Mouse (Mus musculus) heart, embryonic 16.5 days (tissue): ENCODE data around the gene Prrg2. TPM values are rescaled to one million over a fixed set of nuclear protein-coding genes. Genes with fewer than 3 reads are reported as not detected.
A peak's percentile ranks its signal among the peaks of the same experiment; 100 is the strongest.
"Not testable (repeated sequence)": the region's sequence is repeated elsewhere in the genome, so short reads cannot be mapped to it uniquely, and the experiment has no call there.

Experiments
- ATAC-seq: fragments of 200-750 bp; cut with Nextera tagmentation; replicated peaks from 2 replicates; pipeline ENCODE4 v1.8.0; 2017; ENCODE audit warnings: moderate number of reproducible peaks; ENCODE audit not compliant: insufficient read depth, low FRiP score; ENCODE audit errors: extremely low read depth
- H3K27ac ChIP-seq: fragments of 300-500 bp; sonication (generic); 2 replicates; pipeline ENCODE4 v1.5.1; 2014; ENCODE audit warnings: mild to moderate bottlenecking, low read length, control low read depth, moderate library complexity
- H3K27me3 ChIP-seq: fragments of 300-500 bp; sonication (generic); 2 replicates; pipeline ENCODE4 v1.6.1; 2014; ENCODE audit warnings: low read length, mixed read lengths; ENCODE audit not compliant: control insufficient read depth, insufficient read depth
- H3K36me3 ChIP-seq: fragments of 300-500 bp; sonication (generic); 2 replicates; pipeline ENCODE4 v1.6.1; 2014; ENCODE audit not compliant: control insufficient read depth, insufficient read depth
- H3K4me1 ChIP-seq: fragments of 300-500 bp; sonication (generic); 2 replicates; pipeline ENCODE4 v1.6.1; 2014; ENCODE audit warnings: low read length, mixed read lengths; ENCODE audit not compliant: control insufficient read depth, insufficient read depth
- H3K4me2 ChIP-seq: fragments of 300-500 bp; sonication (generic); 2 replicates; pipeline ENCODE4 v1.6.1; 2014; ENCODE audit warnings: low read depth, mild to moderate bottlenecking, control low read depth, low read length
- H3K4me3 ChIP-seq: fragments of 300-500 bp; sonication (generic); 2 replicates; pipeline ENCODE4 v1.5.1; 2014; ENCODE audit warnings: mild to moderate bottlenecking, control low read depth, low read length
- H3K9ac ChIP-seq: fragments of 300-500 bp; sonication (generic); 2 replicates; pipeline ENCODE4 v1.6.1; 2014; ENCODE audit warnings: low read length, control low read depth
- H3K9me3 ChIP-seq: fragments of 300-500 bp; sonication (generic); replicated peaks from 2 replicates; pipeline ENCODE4 v1.6.1; 2016; ENCODE audit warnings: low read length; ENCODE audit not compliant: control insufficient read depth
- WGBS: fragments of 180-500 bp; shearing (Covaris S2); extraction: QIAGEN DNeasy Blood & Tissue Kit; methylation state at CpG from one replicate; pipeline ENCODE4 v1.1.7; 2014; 5-methylcytosine and 5-hydroxymethylcytosine counted together
- polyA plus RNA-seq: library from polyadenylated mRNA; unstranded; fragments of >200 nt; fragmentation: Nextera tagmentation; extraction: Ambion mirVana; gene quantifications from 2 replicates; pipeline ENCODE4 v1.2.1, GENCODE M21; 2015

Gene Prrg2
- 12.9 and 16.6 TPM in 2 replicates for polyA plus RNA-seq

DNA sequence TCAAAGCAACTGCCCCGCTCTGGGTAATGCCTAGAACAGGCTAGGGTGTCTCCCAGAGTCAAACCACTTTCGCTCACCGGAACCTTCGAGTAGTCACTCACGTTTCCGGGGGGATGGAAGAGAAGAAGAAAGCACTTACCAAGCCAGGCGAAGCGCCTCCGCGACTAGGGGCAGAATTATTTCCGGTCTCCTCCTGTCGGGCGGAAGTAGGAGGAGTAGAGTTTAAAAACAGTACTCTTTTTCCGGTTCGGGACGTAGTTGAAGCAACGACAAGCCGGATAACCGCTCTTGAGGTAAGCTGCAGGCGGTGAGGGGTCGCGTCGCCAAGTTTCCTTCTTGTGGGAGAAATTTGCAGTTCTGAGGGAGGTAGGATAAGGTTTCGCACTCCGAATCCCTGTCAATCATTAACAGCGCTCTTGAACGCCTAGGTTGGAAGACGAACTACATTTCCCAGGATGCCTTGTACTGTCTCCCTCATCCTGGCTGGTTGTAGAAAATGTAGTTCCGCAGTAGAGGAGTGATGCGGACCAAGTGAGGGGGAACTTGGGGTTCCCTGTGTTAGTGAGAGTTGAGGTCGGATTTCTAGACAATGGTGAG, at the start of gene Prrg2, which contains the start of gene Nosip:
Prrg2 (minus strand) TSS at position 439 of the 597 bp plus-strand sequence.
Nosip (plus strand) TSS at position 191 of the 597 bp plus-strand sequence.
- Histone ChIP-seq H3K4me3 (peak within 1 kb of the TSS; percentile 65), H3K27me3 (no peaks in the 10 kb centered on the region), H3K4me1 (peaks cover 15% of the 10 kb centered on the region), H3K9ac (peak within 1 kb of the TSS; percentile 73), H3K4me2 (peak within 1 kb of the TSS; percentile 68), H3K9me3 (no peaks in the 10 kb centered on the region), H3K36me3 (no peaks in the 10 kb centered on the region), H3K27ac (peak within 1 kb of the TSS; percentile 87)
- WGBS: under 1% methylated on average over 31 of the region's 31 CpGs
- ATAC-seq: peak; percentile 90

DNA sequence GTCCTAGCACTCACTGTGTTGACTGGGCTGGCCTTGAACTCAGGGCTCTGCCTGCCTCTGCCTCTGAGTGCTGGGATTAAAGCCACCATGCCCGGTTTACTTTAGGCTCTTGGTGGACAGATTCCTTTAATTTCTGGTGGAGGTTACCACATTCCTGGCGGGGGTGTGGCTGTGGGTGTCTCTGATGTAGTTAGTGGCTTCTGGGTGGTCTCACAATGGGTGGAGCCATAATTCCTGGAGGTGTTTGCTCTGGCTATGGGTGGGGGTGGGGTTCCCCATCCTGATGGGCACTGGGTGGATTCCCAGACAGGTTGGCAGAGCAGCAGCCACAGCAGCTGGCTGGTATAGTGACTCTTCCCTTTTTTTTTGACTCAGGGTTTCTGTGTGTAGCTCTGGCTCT, 49.5 kb upstream of the Prrg2 start:
- 56% methylated on average over 2 of the region's 2 CpGs for WGBS
- H3K9me3 ChIP-seq: no peaks in the 10 kb centered on the region
- no peak for ATAC-seq
- H3K36me3 ChIP-seq: no peaks in the 10 kb centered on the region
- H3K4me3 ChIP-seq: no peak overlapping the region
- no peaks in the 10 kb centered on the region; the same call in 1 of the 2 replicates for H3K4me1 ChIP-seq
- H3K9ac ChIP-seq: no peak overlapping the region
- H3K27ac ChIP-seq: no peak overlapping the region
- no peaks in the 10 kb centered on the region for H3K27me3 ChIP-seq
- H3K4me2 ChIP-seq: no peak overlapping the region

DNA sequence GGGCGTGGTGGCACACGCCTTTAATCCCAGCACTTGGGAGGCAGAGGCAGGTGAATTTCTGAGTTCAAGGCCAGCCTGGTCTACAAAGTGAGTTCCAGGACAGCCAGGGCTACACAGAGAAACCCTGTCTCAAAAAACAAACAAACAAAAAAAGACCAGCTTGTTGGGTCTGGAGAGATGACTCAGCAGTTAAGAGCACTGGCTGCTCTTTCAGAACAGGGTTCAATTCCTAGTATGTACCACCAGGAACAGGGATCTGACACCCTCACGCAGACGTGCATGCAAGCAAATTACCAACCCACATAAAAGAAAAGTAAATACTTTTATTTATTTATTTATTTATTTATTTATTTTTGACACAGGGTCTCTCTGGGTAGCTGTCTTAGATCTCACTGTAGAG, 47.6 kb upstream of the Prrg2 start:
- H3K27me3 ChIP-seq, H3K4me2 ChIP-seq, H3K36me3 ChIP-seq, ATAC-seq, H3K4me1 ChIP-seq, H3K9ac ChIP-seq, H3K27ac ChIP-seq, H3K9me3 ChIP-seq, H3K4me3 ChIP-seq: not testable (repeated sequence)
- WGBS: 79% methylated on average over 4 of the region's 4 CpGs

DNA sequence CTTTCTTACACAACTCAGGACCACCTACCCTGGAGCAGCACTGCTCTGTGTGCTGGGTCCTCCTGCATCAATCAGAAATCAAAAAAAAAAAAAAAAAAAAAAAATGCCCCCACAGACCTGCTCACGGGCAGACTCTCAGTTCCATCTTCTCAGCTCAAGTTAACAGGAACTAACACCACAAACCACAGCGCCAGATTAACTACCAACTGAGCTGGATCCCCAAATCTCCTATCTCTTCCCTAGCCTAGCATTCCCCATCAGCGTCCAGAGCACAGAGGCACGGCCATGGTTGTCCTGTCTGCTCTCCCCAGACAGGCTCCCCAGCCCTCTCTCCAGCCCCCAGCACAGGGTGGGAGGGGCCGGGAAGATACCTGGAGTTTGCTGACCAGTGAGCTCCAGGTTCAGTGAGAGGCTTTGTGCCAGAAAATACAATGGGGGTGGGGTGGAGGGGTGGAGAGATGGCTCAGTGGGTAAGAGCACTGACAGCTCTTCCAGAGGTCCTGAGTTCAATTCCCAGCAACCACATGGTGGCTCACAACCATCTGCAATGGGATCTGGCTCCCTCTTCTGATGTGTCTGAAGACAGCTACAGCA, 44.7 kb upstream of the Prrg2 start:
- no peaks in the 10 kb centered on the region for H3K36me3 ChIP-seq
- peaks cover 16% of the 10 kb centered on the region for H3K4me1 ChIP-seq
- no peak overlapping the region for H3K4me3 ChIP-seq
- H3K9ac ChIP-seq: no peak overlapping the region
- no peak for ATAC-seq
- no peaks in the 10 kb centered on the region for H3K9me3 ChIP-seq
- H3K4me2 ChIP-seq: no peak overlapping the region
- no peak overlapping the region for H3K27ac ChIP-seq
- 53% methylated on average over 5 of the region's 5 CpGs for WGBS
- H3K27me3 ChIP-seq: no peaks in the 10 kb centered on the region

DNA sequence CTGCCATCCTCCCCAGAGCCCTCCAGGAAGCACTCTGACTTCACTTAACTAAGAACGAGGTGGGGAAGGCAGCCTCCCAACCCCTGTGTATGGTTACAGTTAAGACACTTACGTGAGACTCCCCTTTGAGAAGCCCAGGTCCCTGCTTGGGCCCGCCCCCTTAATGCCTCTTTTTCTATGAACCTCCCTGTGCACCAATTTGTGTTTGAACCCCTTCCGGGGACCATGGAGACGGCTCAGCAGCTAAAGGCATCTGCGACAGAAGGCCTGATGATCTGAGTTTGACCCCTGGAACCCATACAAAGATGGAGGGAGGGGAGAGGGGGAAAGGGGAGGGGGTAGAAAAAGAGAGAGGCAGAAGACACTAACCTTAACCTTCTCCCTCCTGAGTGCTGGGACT, 44.0 kb upstream of the Prrg2 start:
- no peaks in the 10 kb centered on the region for H3K27me3 ChIP-seq
- 64% methylated on average over 6 of the region's 6 CpGs for WGBS
- no peak overlapping the region for H3K4me3 ChIP-seq
- H3K36me3 ChIP-seq: no peaks in the 10 kb centered on the region
- no peak overlapping the region for H3K9ac ChIP-seq
- no peaks in the 10 kb centered on the region for H3K9me3 ChIP-seq
- ATAC-seq: no peak
- H3K4me2 ChIP-seq: no peak overlapping the region
- H3K4me1 ChIP-seq: peaks cover 16% of the 10 kb centered on the region
- no peak overlapping the region for H3K27ac ChIP-seq

DNA sequence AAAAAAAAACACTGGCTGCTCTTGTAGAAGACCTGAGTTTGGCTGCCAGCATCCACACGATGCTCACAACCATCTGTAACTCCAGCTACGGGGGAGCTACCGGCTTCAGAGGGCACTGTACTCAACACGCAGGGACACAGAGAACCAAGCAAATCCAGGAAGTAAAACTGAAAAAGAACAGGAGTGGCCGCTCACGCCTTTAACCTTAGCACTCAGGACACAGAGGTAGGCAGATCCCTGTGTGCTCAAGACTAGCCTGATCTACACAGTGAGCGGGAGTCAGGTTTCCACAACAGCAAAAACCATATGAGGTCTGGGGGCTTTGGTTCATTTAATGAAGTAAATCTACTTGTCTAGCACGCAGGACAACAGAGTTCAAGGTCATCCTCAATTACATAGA, 43.0 kb upstream of the Prrg2 start:
- H3K27me3 ChIP-seq: no peaks in the 10 kb centered on the region
- no peaks in the 10 kb centered on the region for H3K9me3 ChIP-seq
- H3K4me2 ChIP-seq: no peak overlapping the region
- no peak overlapping the region for H3K4me3 ChIP-seq
- no peaks in the 10 kb centered on the region for H3K36me3 ChIP-seq
- WGBS: 77% methylated on average over 8 of the region's 8 CpGs
- H3K4me1 ChIP-seq: peaks cover 16% of the 10 kb centered on the region
- no peak overlapping the region for H3K27ac ChIP-seq
- H3K9ac ChIP-seq: no peak overlapping the region
- ATAC-seq: no peak

DNA sequence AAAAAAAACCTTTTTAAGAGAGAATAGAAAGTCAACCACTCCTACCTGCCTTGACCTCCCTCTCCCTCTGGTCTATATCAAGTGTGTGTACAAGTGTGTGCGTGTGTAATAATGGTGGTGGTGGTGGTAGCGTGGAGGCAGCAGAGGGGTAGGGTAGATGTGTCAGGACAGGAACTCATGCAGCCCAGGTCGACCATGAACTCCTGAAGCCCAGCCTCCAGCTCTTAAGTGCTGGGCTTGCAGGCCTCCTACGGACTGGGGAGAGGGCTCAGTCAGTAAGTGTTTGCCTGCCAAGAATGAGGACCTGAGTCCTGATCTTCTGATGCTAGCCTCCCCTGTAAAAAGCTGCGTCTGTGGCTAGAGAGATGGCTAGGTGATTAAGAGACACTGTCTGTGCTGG, 42.5 kb upstream of the Prrg2 start:
- Histone ChIP-seq H3K4me1 (peaks cover 16% of the 10 kb centered on the region), H3K9ac (no peak overlapping the region), H3K4me3 (no peak overlapping the region), H3K27ac (no peak overlapping the region), H3K27me3 (no peaks in the 10 kb centered on the region), H3K36me3 (no peaks in the 10 kb centered on the region), H3K9me3 (no peaks in the 10 kb centered on the region), H3K4me2 (no peak overlapping the region)
- 62% methylated on average over 5 of the region's 5 CpGs for WGBS
- ATAC-seq: no peak

DNA sequence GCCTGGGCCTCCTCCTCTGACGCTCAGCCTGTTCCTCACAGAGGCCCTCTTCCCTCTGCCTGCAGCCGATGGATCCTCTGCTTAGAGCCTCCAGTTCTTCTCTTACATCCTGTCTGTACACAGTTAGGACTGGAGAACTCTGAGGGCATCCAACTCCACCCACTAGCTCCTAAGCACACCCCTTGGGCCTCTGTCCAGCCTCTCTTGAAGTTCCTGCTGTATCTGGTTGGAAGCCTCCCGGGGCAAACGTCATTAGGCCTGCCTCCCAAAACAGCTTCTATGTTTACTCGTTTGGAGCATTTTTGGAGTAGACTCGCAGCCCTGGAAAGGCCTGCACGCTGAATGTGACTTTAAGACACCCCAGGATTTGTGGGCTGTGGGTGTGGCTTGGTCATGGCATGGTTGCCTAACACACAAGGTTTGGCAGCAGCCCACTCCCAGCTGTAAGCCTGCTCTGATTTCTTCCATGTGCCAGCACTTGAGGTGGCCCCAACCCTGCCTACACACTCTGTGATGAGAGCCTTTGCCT, 41.2 kb upstream of the Prrg2 start, which contains the start of gene Fcgrt:
Fcgrt (minus strand) TSS at position 200 of the 529 bp plus-strand sequence.
- 17% methylated on average over 7 of the region's 7 CpGs for WGBS

DNA sequence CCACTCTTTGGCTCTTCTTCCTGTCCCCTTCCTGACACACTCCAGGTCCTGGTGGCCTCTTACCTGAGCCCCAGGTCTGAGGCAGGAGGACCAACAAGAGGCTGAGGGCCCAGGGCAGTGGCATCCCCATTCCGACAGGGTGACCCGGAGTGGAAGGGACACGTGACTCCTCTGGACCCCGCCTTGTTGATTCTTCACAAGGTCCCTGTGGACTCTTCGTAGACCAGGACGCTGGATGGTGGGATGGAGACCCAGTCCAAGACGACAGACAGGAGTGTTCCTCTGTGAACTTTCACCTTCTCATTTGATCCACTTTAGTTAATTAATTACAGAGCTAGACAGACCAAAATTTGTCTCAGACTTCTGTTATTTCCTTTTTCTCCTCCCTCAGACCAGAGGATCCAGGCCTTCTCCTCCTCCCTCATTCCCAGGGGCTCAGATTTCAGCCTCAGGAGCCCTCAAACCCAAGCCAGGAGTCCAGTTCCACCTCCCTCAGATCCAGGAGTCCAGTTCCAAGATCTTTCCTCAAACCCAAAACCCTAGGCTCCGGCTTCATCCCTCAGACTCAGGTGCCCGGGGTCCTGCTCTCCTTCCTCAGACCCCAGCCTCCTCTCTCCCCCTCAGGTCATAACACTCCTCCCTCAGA, 40.6 kb upstream of the Prrg2 start:
- Histone ChIP-seq H3K9ac (peak overlapping the region; percentile 73), H3K4me1 (peaks cover 16% of the 10 kb centered on the region), H3K27ac (peak overlapping the region; percentile 89), H3K36me3 (no peaks in the 10 kb centered on the region), H3K27me3 (no peaks in the 10 kb centered on the region), H3K4me2 (peak overlapping the region; percentile 58), H3K9me3 (no peaks in the 10 kb centered on the region), H3K4me3 (peak overlapping the region; percentile 47)
- no peak for ATAC-seq
- 70% methylated on average over 9 of the region's 9 CpGs for WGBS

More for the DNA sequence above, 41.2 kb upstream of the Prrg2 start, which contains the start of gene Fcgrt:
- H3K4me3 ChIP-seq: peak within 1 kb of the TSS; percentile 47
- no peaks in the 10 kb centered on the region for H3K27me3 ChIP-seq
- H3K36me3 ChIP-seq: no peaks in the 10 kb centered on the region
- peak within 1 kb of the TSS; percentile 89 for H3K27ac ChIP-seq
- peak within 1 kb of the TSS; percentile 58 for H3K4me2 ChIP-seq
- peaks cover 16% of the 10 kb centered on the region for H3K4me1 ChIP-seq
- H3K9ac ChIP-seq: peak within 1 kb of the TSS; percentile 73
- no peaks in the 10 kb centered on the region for H3K9me3 ChIP-seq
- ATAC-seq: peak; percentile 97
